In the genomic region with DNA sequence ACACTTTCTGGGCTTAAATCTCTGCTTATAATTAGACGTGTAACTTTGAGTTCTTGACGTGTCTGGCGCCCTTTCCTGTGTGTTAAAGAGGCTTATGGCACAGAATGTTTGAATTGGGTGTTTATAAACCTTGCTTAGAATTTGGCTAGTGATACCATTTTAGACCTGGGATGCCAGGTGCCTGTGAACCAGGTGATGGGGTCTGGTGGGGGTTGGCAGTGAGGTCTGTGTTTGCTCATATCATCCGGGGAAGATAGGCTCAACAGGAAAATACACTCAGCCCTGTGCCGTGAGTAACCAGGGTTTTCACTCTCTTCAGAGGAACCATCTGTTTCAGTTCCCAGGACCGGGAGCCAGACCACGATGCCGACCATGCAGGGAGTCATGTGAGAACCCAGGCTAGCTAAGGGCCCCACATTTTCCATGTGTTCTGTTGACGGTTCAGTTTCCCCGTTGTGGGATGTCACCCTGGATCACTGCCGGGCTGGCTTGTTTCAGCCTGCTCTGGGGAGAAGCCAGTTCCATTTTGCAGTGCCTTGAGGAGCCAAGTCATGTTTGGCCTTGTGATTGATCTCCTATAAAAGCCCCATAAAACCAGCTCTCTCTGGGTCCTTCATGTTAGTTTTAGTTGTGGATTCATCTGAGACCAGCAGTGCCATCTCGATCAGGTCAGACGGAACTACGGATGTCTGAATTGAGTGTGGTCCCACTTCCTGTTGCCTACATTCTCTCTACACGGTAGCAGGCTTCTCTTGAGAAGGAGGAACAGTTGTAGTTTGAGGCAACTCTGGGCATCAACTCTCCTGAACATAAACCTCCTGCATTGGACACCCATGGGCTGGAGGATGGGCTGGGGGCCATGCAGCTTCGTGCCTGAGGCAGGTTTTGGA, we compare ENCODE assay signal across 11 mouse cellular contexts.
DNase-seq lines count a peak whose midpoint lies in the region; ATAC-seq and TF ChIP-seq lines count a peak whose summit lies in the region.
"Had no signal": no experiment of that assay in that cellular context is flagged by ENCODE, and none has a peak within 500 bp of the region (broad histone marks: within the 10 kb centered on the region; RNA-seq: fewer than 3 reads in every experiment).

No protein-coding gene starts in this region.

- TF ChIP-seq CTCF in hindbrain, postnatal 0 days (IDR thresholded peaks at IDR 0.05; ENCODE audit: low read depth): no peak

- peaks cover 25% of the 10 kb centered on the region; the same call in 1 of the 2 replicates for H3K36me3 ChIP-seq in kidney, embryonic 14.5 days (ENCODE audit: control insufficient read depth, insufficient read depth, low read length)
- no peaks in the 10 kb centered on the region; the same call in none of the 2 replicates for H3K36me3 ChIP-seq in limb, embryonic 14.5 days (ENCODE audit: control insufficient read depth, insufficient read depth, low read length)
- no peaks in the 10 kb centered on the region for H3K36me3 ChIP-seq in hindbrain, postnatal 0 days (ENCODE audit: insufficient read depth, low read length)
- H3K36me3 ChIP-seq: liver, embryonic 13.5 days had no signal

- no peaks in the 10 kb centered on the region for H3K27me3 ChIP-seq in kidney, embryonic 14.5 days (ENCODE audit: control insufficient read depth, insufficient read depth, low read length)
- H3K27me3 ChIP-seq in limb, embryonic 14.5 days (ENCODE audit: control insufficient read depth, insufficient read depth, low read length): no peaks in the 10 kb centered on the region
- no peaks in the 10 kb centered on the region for H3K27me3 ChIP-seq in hindbrain, postnatal 0 days (ENCODE audit: insufficient read depth, low read length)
- H3K27me3 ChIP-seq: liver, embryonic 13.5 days had no signal

- H3K4me3 ChIP-seq in kidney, embryonic 14.5 days (ENCODE audit: low read length): no peak overlapping the region
- no peak overlapping the region for H3K4me3 ChIP-seq in limb, embryonic 14.5 days (replicated peaks; ENCODE audit: low read length)
- H3K4me3 ChIP-seq in hindbrain, postnatal 0 days (ENCODE audit: low read length): no peak overlapping the region
- H3K4me3 ChIP-seq: liver, embryonic 13.5 days had no signal

- H3K9me3 ChIP-seq in kidney, embryonic 14.5 days (ENCODE audit: control insufficient read depth, low read length): peaks cover 2% of the 10 kb centered on the region; the same call in 1 of the 2 replicates
- no peaks in the 10 kb centered on the region; the same call in 1 of the 2 replicates for H3K9me3 ChIP-seq in limb, embryonic 14.5 days (ENCODE audit: control insufficient read depth, low read length)
- no peaks in the 10 kb centered on the region; the same call in 1 of the 2 replicates for H3K9me3 ChIP-seq in hindbrain, postnatal 0 days (ENCODE audit: low read length)
- H3K9me3 ChIP-seq: liver, embryonic 13.5 days had no signal

- no peak for ATAC-seq in kidney, embryonic 14.5 days (ENCODE audit: low FRiP score, low TSS enrichment)
- ATAC-seq in limb, embryonic 14.5 days (ENCODE audit: low FRiP score, low read depth): 0 out of 2 replicates have a peak, but pooled peaks have one; percentile 7
- ATAC-seq in hindbrain, postnatal 0 days: no peak

- TF ChIP-seq POLR2A in limb, embryonic 14.5 days (IDR thresholded peaks at IDR 0.05; ENCODE audit: borderline replicate concordance, extremely low read depth, insufficient read depth, insufficient read length): no peak

- peak; percentile 51 for DNase-seq in kidney, postnatal 10 days
- DNase-seq in cerebellum, adult 9-11 months: peak; percentile 15
- peak; percentile 69 for DNase-seq in gastrocnemius, postnatal 10 days
- DNase-seq in limb, embryonic 14.5 days (ENCODE audit: low spot score): peak; percentile 40
- no peak for DNase-seq in spleen, postnatal 14 days (ENCODE audit: low spot score in 2 of 2)
- DNase-seq in hindbrain, postnatal 0 days (ENCODE audit: low spot score): no peak
- DNase-seq: adrenal gland, adult 8-10 months; kidney, postnatal 14 days; liver, embryonic 13.5 days; retina, postnatal 1 day had no signal

- H3K27ac ChIP-seq in kidney, embryonic 14.5 days (ENCODE audit: low read depth, low read length): no peak overlapping the region
- no peak overlapping the region for H3K27ac ChIP-seq in limb, embryonic 14.5 days (replicated peaks; ENCODE audit: low read depth, low read length)
- H3K27ac ChIP-seq in hindbrain, postnatal 0 days: no peak overlapping the region
- H3K27ac ChIP-seq: liver, embryonic 13.5 days had no signal

- H3K4me1 ChIP-seq in kidney, embryonic 14.5 days (ENCODE audit: control insufficient read depth, insufficient read depth, low read length): peaks cover 8% of the 10 kb centered on the region; the same call in 1 of the 2 replicates
- peaks cover 9% of the 10 kb centered on the region for H3K4me1 ChIP-seq in limb, embryonic 14.5 days (ENCODE audit: control insufficient read depth, insufficient read depth, low read length)
- no peaks in the 10 kb centered on the region for H3K4me1 ChIP-seq in hindbrain, postnatal 0 days (ENCODE audit: insufficient read depth, low read length)
- H3K4me1 ChIP-seq: liver, embryonic 13.5 days had no signal

- no peak overlapping the region for H3K4me2 ChIP-seq in kidney, embryonic 14.5 days (replicated peaks; ENCODE audit: low read depth, low read length)
- no peak overlapping the region for H3K4me2 ChIP-seq in limb, embryonic 14.5 days (replicated peaks; ENCODE audit: low read depth, low read length, severe bottlenecking)
- H3K4me2 ChIP-seq in hindbrain, postnatal 0 days (ENCODE audit: low read depth, low read length): no peak overlapping the region
- H3K4me2 ChIP-seq: liver, embryonic 13.5 days had no signal

- WGBS in kidney, embryonic 14.5 days: 81% methylated on average over 16 of the region's 16 CpGs
- 65% methylated on average over 16 of the region's 16 CpGs for WGBS in limb, embryonic 14.5 days
- WGBS in hindbrain, postnatal 0 days: 85% methylated on average over 16 of the region's 16 CpGs

- H3K9ac ChIP-seq in kidney, embryonic 14.5 days (ENCODE audit: low read depth, low read length): no peak overlapping the region
- no peak overlapping the region for H3K9ac ChIP-seq in limb, embryonic 14.5 days (ENCODE audit: low read depth, low read length, severe bottlenecking)
- no peak overlapping the region for H3K9ac ChIP-seq in hindbrain, postnatal 0 days (replicated peaks; ENCODE audit: low read length)
- H3K9ac ChIP-seq: liver, embryonic 13.5 days had no signal

Comparison
In these comparisons a context has a peak if more than half of its experiments do, and no peak if none do; other contexts are left out.
1. DNase-seq: peak in kidney, postnatal 10 days (single experiment), cerebellum, adult 9-11 months (single experiment), gastrocnemius, postnatal 10 days (single experiment) and limb, embryonic 14.5 days (single experiment); none in spleen, postnatal 14 days (0 of 2) and hindbrain, postnatal 0 days (single experiment).